Mouse (Mus musculus) R1 (cell line): ENCODE measurements around the gene Kifc5b.
"Not testable (repeated sequence)": the region's sequence is repeated elsewhere in the genome, so short reads cannot be mapped to it uniquely, and the experiment has no call there.

Experiments used
- DNase-seq: peaks from one replicate; pipeline ENCODE4 v3.0.0-alpha.2; 2018; ENCODE audit warnings: low read depth, low spot score

Kifc5b gene

DNA sequence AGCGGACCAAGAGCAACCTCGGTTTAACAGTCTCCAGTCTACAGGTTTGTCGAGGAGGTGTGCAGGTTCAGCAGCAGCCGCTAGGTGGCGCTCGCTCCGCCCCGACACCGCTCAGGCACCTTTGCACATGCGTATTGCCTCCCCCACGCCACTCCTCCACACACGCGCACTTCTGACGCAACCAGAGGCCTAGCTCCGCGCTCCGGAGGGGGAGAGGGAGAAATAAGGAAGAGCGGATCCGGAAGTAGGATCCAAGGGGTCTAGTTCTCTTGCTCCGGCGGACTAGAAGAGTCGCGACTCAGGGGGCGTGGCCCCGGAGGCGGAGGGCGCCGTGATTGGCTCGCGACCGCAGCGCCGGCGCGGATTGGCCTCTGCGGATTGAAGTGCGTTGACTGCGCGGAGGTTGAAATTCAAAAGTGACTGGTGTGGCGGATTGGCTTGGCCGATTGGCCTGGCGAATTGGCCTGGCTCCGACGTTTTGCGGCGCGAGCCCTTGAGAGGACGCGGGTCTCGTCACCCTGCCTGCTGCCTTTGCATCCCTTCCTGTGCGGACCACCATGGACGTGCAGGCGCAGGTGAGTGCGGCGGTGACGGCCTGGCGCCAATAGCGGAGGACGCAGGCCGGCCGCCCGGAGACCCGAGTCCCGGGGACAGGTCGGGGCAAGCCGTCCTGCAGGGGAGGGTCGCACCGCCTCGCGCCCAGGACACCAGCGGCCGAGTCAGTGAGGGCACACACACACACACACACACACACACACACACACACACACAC, at the start of gene Kifc5b:
TSS of gene Kifc5b (plus strand) at position 381 of the 772 bp plus-strand sequence.
- DNase-seq: peak; percentile 100

DNA sequence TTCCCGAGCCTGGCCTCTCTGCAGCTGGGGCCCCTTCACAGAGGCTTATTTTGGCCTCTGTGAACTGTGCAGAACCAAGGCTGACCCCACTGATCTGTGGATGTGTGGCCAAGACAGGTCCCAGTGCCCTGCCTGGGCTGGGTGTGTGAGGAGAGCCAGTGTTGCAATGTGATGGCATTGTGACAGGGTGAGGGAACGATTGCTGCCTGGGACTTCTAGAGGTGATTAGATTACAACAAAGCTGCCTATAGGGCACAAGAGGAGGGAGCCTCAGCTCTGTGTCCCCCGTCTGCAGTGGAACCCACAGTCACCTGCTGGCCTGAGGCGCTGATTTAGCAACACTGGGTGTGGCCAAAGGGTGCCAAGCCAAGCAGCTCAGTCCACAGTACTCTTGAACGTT, 48.1 kb upstream of the Kifc5b start:
- no peak for DNase-seq

DNA sequence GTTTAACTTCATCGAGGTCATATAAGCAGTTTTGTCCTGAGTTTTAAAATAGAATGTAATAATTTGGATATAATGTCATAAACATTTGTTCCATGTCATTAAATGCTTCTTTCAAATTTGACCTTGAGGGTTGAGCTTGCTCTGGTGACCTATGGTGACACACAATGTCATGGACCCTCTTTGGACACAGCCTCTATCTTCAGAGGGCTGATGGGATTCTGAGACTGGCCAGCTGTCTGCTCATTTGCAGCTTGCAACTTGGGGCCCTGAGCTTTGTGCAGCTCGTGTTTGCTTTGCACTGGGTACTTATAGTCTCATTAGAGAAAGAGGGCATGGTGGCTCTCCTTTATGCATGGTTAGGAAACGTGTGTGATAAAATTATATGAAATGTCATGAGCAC, 44.0 kb upstream of the Kifc5b start:
- no peak for DNase-seq

DNA sequence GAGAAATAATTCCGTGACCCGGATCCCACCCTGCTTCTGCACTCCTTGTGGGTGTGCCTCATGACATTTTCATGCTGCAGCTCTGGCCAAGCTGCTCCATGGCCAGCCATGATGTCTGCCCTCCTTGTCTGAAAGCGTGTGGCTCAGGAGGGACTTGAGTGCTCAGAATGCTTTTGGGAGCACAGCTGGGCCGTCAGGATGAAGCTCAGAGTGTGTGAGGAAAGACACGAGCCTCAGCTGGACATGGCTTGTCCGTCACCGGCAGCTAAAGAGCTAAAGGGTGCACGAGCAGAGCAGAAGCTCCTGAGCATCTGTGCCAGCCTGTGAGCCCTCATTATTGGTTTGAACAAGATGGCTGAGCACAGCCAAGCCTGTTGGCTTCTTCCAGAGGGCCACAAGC, 43.4 kb upstream of the Kifc5b start:
- DNase-seq: no peak

DNA sequence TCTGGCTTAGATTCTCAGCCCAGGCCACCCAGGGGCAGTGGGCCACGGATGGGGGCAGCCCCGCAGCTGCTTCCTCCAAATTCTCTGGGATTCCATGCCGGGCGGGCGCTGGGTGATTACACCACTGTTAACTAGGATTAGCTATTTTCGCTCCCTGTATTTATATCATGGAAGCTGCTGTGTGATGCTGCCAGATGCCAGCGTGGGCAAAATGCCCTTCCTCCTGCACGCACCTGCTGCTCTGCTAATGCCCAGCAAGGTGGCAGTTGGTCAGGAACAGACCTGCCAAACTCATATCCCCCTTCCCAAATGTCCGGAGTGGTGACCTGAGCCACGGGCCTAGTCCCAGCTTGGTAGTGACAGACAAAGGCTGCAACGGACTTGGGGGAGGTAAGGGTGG, 42.3 kb upstream of the Kifc5b start:
- no peak for DNase-seq

DNA sequence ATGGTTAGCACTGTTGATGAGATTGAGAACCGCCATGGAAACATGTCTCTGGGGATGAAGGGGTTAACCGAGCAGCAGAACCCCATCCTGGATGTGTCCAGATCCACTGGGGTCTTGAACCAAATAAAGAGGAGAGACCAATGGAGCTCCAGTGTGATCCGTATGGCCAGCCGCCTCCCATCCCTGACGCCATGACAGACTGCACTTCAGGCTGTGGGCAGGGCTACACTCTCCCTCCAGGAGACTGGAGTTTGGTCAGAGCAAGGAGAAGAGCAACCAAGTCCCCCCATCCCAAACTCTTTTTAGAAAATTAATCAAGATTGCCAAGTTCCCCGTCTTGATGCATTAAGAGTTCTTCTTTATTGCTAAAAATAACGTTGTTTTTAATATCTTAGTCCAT, 39.0 kb upstream of the Kifc5b start:
- DNase-seq: no peak

DNA sequence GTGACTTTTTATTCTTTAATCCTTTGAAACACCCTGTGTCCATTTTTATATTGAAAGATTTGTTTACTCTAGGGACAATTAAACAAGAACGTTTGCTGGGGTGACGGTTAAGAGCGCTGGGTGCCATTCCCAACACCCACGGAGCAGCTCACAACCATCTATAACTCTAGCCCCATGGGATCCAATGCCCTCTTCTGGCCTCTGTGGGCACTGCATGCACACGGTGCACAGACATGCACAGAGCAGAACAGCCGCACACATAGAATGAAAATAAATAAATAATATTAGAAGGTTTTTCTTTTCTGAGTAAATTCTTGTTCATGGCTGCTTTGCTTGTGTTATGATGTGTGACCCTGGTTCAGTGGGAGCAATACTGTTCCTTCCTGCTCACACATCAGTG, 37.7 kb upstream of the Kifc5b start:
- peak; percentile 46 for DNase-seq

DNA sequence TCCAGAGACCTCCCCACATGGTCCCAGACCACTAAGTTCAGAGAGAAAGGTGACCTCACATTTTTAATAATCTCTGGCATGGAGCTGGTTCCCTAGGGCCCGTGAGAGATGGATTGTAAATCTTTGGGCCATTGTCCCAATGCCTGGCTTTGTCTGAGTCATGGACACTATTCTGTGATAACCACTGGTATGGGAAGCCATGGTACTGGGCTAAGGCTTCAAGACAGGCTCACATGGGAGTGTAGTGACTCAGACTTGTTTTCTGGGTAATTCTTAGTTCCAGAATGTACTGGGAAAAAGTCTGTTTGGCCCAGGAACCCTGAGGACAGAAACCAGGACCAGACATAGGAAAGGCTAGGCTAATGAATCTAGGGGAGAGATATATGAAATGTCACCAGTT, 34.2 kb upstream of the Kifc5b start:
- no peak for DNase-seq

DNA sequence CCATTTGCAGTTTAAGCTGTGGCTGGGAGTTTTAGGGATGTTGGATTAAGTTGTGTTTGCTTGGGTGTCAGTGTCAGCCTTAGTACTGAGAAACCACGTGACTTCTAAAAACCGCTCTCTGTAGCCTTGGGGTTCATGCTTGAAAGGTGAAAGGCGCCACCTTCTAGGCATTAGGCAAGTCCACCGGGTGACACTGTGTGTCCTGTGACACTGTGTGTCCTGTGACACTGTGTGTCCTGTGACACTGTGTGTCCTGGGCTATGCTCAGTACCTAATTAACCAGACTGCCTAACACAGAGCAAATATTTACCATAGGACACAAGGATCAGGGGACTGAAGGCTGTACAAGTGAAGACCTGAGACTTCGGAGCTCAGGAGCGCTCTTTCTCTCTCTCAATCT, 33.3 kb upstream of the Kifc5b start:
- no peak for DNase-seq

DNA sequence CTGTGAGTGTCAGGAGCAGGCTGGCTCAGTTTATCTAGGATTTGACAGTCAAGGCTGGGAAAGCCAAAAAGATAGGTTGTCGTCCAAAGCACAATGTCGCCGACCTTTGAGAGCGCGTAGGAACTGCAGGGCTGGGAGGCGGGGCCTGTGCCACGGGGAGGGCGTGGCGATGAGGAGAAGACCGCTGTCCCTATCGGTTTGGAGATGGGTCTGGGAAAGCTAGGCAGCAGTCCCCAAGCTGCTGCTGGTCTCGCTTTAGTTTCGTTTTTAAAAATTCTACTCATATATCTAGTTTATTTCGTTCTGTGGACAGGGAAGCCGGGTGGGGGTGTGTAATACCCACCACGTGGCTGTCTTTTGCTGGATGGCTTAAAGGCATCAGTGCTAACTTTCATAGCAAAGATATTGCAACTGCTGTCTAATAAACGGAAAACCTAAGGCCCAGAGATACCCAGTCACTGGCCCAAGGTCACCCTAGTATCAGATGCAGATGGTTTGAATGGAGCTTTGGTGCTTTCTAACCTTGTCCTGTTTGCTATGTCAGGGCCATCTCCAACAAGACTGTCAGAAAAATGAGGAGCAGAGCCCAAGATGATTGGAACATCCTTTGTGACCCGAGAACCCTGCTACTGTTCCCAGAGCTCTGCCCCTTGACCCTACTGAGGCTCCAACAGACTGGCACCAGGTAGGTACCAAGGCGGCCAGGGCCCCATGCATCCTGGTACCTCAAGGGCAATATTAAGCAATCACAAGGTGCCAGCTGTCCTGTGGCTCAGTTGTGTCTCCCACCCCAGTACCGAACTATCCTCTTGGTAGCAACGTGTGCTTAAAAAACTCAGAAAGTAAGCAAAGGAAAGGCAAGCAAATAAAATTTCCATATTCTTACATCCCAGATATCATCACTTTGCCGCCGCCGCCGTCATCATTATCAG, 31.6 kb upstream of the Kifc5b start:
- DNase-seq: peak; percentile 79

DNA sequence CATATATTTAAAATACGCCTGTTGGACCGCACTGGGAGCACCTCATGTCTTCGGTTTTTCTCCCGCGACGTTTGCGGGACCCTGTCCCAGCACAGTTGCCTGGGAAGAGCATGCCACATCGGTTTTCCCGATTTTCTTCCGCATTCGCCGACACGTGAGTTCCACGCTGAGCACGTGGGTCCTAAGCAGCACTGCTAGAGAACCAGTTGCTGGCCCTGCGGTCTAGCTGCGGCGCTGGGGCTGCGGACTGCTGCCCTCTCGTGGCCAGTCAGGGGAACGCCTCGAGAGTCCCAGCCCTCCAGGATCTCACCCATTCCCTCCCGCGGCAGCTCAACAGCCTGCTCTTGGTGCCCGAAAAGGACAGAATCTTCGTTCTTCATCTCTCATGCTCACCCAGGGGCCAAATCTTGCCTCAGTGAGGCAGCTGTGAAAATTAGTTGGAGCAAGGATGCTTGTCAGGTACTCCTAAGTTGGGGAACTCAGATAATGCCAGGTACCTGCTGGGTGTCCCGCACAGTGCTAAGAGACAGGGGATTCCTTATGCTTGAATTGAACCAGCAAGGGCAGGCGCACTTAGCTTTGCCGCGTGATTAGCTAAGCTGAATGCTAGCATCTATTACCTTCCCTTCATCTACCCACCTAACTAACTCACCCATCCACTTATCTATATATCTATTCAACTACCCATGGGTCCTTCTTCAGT, 30.7 kb upstream of the Kifc5b start:
- peak; percentile 87 for DNase-seq

DNA sequence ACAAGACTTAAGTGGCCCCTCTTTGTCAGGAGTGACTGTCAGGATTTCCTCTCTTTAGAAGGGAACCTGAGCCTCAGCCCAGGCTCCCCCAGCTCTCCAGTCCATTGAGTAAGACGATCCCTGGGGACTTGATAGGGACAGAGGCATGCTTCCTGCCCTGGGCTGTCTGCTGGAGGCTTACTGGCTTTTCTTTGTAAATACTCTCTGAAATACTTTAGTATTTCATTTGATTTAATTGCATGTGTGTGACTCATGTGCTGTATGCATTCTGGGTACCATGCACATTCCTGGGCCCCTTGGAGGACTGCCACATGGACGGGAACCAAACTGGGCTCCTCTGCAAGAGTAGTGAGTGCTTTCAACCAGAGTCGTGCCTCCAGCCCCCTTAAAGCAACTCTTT, 29.0 kb upstream of the Kifc5b start:
- no peak for DNase-seq

DNA sequence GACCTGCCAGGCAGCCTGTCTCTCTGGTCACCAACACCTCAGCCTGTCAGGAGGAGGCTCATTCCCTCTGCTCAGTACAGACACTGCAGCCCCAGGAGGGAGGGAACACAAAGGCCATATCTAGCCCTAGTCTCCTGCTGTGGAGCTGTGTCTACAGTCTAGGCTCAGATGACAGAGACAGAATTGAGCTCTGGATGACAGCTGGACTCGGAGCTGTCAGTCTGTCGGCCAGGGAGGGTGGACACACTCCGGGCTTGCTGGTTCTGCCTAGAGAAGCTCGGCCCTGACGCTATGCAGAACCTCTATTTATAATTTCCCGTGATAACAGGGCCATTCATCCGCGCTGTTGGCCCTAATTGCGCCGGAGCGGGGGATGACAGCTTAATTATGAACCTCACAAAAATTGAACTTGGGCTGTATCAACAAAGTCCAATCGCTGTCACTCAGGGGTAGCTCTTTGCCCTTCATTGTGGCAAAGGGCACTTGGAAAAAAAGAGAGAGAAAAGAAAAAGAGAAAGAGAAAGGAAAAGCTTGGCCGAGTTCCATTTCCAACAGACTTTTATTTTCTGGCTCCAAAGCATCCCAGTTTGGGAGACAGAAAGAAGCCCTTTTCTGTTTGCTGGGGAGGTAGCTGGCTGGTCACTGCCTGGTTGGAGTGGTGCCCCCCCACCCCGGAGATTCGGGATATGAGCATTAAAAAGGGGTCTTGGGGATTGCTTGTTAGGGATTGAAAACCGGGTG, 24.1 kb upstream of the Kifc5b start:
- no peak for DNase-seq

DNA sequence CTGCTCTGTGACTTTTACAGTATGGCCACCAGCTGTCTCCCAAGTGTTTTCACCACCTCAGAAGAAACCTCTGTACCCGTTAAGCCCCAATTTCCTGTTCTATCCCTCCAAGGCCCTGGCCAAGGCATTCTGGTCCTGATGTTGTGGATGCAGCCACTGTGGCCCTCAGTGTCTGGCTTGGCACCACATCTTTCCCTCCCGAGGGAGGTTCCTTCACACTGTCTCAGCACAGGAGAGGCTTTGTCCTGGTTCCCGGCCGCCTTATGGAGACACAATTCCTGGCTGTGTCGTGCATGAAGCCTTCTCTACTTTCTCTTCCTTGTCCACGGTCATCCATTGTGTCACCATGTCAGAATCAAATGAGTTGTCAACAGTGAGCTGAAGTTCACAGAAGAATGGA, 23.4 kb upstream of the Kifc5b start:
- DNase-seq: no peak

DNA sequence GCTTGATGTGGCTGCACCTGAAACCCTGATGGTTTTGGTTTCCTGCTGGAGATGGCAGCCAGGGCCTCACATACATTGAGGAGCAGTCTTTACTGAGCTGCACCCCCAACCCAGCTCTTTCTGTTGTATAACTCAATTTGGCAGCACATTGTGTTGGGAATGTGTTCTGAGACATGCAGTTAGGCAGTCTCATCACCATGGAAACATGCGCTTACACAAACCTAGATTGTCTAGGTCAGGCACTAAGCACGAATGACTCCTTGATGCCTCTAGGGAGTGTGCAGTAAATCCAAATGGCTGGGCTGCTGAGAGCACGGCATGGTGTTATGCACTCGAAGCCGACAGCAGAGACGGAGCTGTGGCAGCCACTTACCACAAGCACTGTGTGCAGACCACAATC, 22.5 kb upstream of the Kifc5b start:
- no peak for DNase-seq

DNA sequence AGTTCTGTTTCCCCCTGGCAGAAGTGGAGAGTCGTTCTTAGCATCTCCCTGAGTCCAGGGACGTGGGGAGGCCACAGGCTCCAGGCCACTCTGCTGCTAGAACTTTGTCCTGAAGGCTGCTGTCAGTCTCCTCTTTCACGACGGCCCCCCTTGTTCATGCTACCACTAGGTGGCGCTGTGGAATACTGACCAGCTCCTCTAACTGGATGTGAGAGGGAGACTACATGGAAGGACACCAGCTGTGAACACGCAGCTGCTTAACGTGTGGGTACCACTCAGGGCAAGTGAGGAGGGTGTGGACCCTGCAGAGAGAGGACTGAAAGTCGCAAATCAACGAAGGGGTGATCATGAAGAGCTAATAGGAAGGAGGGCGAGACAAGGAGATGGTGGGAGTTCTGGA, 21.3 kb upstream of the Kifc5b start:
- DNase-seq: peak; percentile 84

DNA sequence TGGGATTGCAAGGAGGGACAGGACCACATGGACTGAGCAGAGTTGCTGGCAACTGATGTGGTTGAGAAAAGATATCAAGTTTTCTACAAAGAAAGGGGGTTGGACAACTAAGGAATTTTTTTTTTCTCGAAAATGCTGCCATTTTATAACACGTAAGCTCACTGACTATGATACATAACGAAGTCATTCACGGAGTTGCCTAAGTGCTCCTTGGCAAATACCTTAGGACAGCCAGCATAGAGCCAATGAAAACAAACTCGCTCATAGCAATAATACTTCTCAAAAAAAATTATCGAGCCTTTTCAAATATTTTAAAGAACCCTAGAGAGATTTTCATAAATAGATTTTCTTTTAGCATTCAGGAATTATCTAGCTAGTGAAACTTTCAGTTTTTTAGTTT, 16.0 kb upstream of the Kifc5b start:
- DNase-seq: no peak

DNA sequence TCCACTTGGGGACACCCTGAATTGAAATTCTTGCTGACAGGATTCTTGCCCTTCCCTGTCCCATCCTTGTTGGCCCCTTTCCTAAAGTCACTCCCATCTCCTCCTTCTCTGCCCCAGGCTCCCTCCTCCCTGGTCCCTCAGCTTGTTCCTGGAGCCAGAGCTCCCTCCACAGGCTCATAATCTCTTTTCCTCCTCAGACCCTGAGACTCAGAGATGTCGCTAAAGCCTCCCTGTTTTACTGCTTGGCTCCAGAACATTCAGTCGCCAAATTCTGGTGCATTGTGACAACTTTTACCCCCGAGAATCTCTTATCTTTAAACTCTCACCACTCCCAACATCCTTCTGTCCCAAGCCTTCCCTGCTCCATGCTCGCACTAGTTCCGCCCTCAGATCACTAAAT, 12.6 kb upstream of the Kifc5b start:
- no peak for DNase-seq

DNA sequence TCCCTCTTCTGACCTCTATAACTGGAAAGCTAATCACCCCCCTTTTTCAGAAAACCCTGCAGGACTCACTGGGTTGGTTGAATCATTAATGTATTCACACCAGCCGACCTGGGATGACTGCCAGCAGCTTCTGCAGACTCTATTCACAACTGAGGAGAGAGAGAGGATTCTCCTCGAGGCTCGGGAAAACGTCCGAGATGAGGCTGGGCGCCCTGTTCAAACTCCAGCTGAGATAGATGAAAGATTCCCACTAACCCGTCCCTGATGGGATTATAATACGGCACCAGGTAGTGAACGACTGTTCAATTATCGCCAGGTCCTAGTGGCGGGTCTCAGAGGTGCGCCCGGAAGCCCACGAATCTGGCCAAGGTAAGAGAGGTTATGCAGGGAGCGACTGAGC, 9.4 kb upstream of the Kifc5b start:
- not testable (repeated sequence) for DNase-seq

DNA sequence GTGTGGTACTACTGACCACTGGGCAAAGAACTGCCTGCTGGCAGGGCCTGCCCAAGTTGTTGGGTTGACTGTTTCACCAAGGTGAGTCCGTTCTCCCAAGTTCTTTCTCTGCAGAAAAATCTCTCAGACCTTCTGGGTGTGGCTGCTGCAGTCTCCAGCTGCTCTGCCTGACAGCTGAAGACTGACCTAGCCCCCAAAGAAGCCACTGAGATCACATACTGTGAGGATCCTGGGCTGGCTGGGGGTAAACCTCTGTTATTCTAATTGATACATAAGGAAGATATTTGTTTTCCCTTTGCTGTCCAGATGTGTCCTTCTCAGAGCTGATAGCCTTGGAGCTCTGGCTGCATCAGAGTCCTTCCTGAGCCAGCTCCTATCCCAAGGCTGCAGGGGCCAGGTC, 1.6 kb upstream of the Kifc5b start:
- DNase-seq: peak; percentile 60

DNA sequence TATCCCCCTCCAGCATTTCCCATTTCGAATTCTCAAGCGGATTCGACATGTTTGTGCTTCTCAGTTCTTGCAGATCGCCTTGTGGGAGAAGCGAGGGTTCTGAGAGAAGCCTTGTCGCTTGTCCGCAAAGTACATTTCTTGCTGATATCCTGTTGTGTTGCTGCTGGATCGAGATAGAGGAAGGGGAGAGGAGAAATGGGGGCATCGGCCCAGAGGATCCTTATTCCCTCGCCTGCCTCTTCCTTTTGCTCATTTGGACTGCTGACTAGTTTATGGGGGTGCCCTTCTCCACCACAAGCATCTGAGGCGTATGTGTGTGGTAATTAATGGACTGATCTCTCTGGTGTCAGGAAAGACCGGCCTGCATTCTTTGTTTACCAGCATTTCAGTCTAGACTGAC, 669 bp downstream of the Kifc5b start:
- DNase-seq: not testable (repeated sequence)

DNA sequence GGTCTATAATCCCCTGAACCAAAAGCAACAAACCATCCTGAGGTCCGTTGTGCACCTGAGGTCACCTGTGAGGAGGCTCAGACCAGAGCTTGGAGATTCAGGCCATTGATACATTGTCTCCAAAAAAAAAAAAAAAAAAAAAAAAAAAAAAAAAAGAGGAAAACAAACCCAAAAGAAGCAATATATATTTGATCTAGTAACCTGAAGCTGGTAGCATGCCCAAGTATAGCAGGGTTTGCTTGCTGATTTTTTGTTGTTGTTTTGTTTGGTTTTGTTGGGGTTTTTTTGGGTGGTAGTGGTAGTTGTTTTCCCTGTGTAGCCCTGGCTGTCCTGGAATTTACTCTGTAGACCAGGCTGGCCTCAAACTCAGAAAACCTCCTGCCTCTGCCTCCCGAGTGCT, 1.5 kb downstream of the Kifc5b start:
- no peak for DNase-seq
